Mouse (Mus musculus) lung, embryonic 15.5 days (tissue): ENCODE data around the gene Tspan2. TPM values are rescaled to one million over a fixed set of nuclear protein-coding genes. Genes with fewer than 3 reads are reported as not detected.
A peak's percentile ranks its signal among the peaks of the same experiment; 100 is the strongest.

Experiments
- ATAC-seq: fragments of 200-750 bp; cut with Nextera tagmentation; 2 replicates; pipeline ENCODE4 v1.8.0; 2017; ENCODE audit warnings: moderate number of reproducible peaks, borderline replicate concordance; ENCODE audit not compliant: low FRiP score, low TSS enrichment; ENCODE audit errors: extremely low read depth
- H3K27ac ChIP-seq: fragments of 300-500 bp; sonication (generic); 2 replicates; pipeline ENCODE4 v1.5.1; 2015; ENCODE audit warnings: moderate library complexity, mild to moderate bottlenecking, inconsistent platforms
- H3K27me3 ChIP-seq: fragments of 300-500 bp; sonication (generic); 2 replicates; pipeline ENCODE4 v1.6.1; 2015; ENCODE audit warnings: inconsistent platforms
- H3K36me3 ChIP-seq: fragments of 300-500 bp; sonication (generic); 2 replicates; pipeline ENCODE4 v1.6.1; 2015; ENCODE audit warnings: inconsistent platforms
- H3K4me1 ChIP-seq: fragments of 300-500 bp; sonication (generic); 2 replicates; pipeline ENCODE4 v1.6.1; 2015; ENCODE audit warnings: inconsistent platforms
- H3K4me2 ChIP-seq: fragments of 300-500 bp; sonication (generic); 2 replicates; pipeline ENCODE4 v1.6.1; 2015; ENCODE audit warnings: inconsistent platforms, mild to moderate bottlenecking, moderate library complexity
- H3K4me3 ChIP-seq: fragments of 300-500 bp; sonication (generic); 2 replicates; pipeline ENCODE4 v1.5.1; 2015; ENCODE audit warnings: mild to moderate bottlenecking, inconsistent platforms
- H3K9ac ChIP-seq: fragments of 300-500 bp; sonication (generic); 2 replicates; pipeline ENCODE4 v1.6.1; 2015; ENCODE audit warnings: inconsistent platforms
- H3K9me3 ChIP-seq: fragments of 300-500 bp; sonication (generic); 2 replicates; pipeline ENCODE4 v1.6.1; 2016; ENCODE audit warnings: inconsistent platforms
- WGBS: fragments of 180-500 bp; shearing (Covaris S2); methylation state at CpG from one replicate; pipeline ENCODE4 v1.1.7; 2015; 5-methylcytosine and 5-hydroxymethylcytosine counted together
- polyA plus RNA-seq: library from polyadenylated mRNA; unstranded; fragments of >200 nt; fragmentation: Nextera tagmentation; extraction: Ambion mirVana; gene quantifications from 2 replicates; pipeline ENCODE4 v1.2.1, GENCODE M21; 2015

Gene Tspan2
- 14.5 and 15.6 TPM in 2 replicates for polyA plus RNA-seq

DNA sequence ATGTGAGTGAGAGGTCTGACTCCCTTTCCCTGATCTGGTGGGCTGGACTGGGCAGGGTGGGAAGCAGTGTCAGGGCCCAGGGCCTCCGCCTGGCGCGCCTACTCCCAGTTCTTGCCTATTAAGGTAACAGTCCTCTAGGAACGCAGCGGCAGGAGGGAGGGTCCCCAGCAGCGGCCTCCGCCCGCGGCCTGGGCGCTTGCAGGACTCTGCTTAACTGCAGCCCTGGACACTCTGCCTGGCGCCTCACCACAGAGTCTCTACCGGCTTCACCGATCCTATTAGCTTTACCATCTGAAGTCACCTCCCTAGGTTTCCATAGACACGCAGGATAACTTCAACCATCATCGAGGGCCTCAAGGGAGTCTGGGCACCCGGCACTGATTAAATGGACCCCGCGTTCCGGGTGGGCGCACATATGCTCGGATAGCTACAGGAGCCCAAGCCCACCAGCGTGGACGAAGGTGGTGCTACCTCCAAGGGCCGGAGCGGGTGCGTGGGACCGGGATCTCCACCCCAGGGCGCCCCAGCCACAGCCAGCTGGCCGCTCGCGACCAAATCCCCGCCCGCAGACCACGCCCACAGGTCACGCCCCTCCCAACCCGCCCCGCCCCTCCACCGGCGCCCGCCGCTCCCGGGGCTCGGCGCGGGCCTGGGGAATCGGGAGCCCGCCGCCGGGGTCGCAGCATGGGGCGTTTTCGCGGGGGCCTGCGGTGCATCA is at the start of gene Tspan2:
Gene Tspan2 (plus strand): TSS at position 217 of the 718 bp plus-strand sequence.
- peak; percentile 77; the same call in 1 of the 2 replicates for ATAC-seq
- H3K36me3 ChIP-seq, result no peaks in the 10 kb centered on the region
- peak within 1 kb of the TSS; percentile 52 for H3K9ac ChIP-seq
- WGBS, result 0% methylated on average over 54 of the region's 54 CpGs
- no peaks in the 10 kb centered on the region for H3K27me3 ChIP-seq
- peak within 1 kb of the TSS; percentile 51 for H3K27ac ChIP-seq
- H3K4me2 ChIP-seq, result peak within 1 kb of the TSS; percentile 92
- H3K4me3 ChIP-seq, result peak within 1 kb of the TSS; percentile 57
- peaks cover 18% of the 10 kb centered on the region for H3K4me1 ChIP-seq
- H3K9me3 ChIP-seq, result no peaks in the 10 kb centered on the region

DNA sequence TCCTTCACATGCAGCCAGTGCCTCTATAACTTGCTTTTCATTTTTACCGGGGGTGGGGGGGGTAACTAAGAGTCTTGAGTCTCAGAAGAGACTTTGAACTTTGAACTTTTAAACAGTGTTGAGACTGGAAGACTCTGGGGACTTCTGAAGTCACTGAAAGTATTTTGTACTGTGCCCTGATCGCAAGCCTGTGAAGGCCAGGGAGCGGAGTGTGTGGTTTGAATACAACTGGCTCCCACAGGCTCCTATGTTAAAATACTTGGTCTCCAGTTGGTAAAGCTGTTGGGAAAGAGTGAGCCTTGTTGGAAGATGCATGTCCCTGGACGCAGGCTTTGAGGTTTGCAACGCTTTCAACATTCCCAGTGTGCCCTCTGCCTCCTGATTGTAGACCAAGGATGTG is 47.5 kb upstream of the Tspan2 start:
- Histone ChIP-seq H3K4me3 (no peak overlapping the region), H3K4me1 (no peaks in the 10 kb centered on the region), H3K4me2 (no peak overlapping the region), H3K9me3 (no peaks in the 10 kb centered on the region), H3K36me3 (no peaks in the 10 kb centered on the region), H3K27ac (no peak overlapping the region), H3K27me3 (no peaks in the 10 kb centered on the region), H3K9ac (no peak overlapping the region)
- no peak for ATAC-seq
- WGBS, result 79% methylated on average over 5 of the region's 5 CpGs

DNA sequence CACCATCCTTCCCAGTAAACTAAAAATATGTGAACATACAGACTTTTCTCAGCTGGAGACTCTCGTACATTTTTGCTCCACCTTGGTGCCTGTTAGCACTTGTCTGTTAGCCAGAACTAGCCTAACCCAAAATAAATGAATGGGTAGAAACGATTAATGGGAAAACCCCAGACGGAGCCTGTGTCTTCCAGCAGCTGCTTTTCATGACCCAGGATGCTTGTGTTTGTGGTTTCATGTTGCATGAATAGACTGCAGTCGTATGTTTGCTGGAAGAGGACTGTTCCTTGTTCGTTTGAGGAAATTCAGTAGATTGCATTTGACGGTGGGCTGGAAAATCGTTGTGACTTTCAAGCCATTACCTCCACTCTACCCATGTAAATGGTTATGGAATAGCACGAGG is 46.5 kb upstream of the Tspan2 start:
- no peaks in the 10 kb centered on the region for H3K4me1 ChIP-seq
- no peak for ATAC-seq
- H3K36me3 ChIP-seq, result no peaks in the 10 kb centered on the region
- no peak overlapping the region for H3K4me2 ChIP-seq
- H3K9me3 ChIP-seq, result no peaks in the 10 kb centered on the region
- H3K27me3 ChIP-seq, result no peaks in the 10 kb centered on the region
- H3K4me3 ChIP-seq, result no peak overlapping the region
- WGBS, result 58% methylated on average over 8 of the region's 8 CpGs
- no peak overlapping the region for H3K27ac ChIP-seq
- no peak overlapping the region for H3K9ac ChIP-seq

DNA sequence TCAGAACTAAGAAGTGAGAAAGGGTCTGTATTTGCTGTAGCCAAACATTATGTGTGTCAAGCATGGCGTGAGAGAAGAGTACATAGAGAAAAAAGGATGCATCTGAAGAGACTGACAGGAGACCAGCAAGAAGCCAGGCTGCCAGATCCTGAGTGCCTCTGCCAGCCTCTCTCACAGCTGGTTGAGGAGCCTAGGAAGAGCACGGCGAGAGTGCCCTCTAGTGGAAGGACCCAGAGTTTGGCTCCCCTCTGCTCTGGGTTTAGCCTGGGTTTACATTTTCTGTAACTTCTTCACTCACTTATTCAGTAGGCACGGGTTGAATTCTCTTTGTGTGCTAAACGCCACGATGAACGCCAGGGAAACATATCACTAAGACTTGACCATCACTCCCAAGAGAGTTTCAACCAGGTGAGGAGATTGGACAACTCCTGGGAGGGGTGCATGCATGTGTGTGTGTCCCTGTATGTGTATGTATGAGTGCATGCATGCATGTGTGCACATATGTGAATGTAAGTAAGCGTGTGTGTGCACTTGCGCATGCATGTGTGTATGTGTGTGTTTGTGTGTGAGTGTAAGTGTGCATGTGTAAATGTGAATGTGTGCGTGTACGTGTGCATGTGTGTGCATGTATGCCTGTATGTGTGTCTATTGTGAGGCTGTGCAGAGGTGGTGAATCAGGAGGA is 42.4 kb upstream of the Tspan2 start:
- 40% methylated on average over 11 of the region's 11 CpGs for WGBS

DNA sequence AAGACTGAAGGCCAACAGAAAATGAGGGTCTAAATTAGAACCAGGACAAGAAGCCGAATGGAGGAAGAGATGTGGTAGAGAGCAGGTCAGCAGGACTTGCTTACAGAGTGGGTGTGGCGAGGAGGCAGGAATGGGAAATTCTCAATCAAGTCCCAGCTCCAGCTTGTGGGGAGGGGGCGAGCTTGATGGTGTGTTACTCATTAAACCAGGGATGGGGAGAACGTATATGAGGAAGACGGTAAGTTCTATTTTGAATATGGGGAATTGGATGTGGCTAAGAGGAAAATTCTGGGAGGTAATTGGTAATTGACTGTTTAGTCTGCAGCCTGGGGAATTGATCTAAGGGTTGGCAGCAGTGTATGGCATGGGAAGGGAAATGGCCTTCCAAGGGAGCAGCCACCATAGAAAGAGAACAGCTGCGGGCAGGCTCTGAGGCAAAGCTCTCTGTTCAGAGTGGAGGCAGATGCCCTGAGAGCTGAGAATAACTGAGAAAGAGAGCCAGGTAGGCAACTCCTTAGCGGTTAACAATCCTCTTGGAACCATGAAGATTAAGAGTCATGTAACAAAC is 41.5 kb upstream of the Tspan2 start:
- no peak overlapping the region for H3K4me2 ChIP-seq
- H3K36me3 ChIP-seq, result no peaks in the 10 kb centered on the region
- 81% methylated on average over 7 of the region's 7 CpGs for WGBS
- H3K9ac ChIP-seq, result no peak overlapping the region
- H3K9me3 ChIP-seq, result no peaks in the 10 kb centered on the region
- ATAC-seq, result no peak
- H3K27me3 ChIP-seq, result no peaks in the 10 kb centered on the region
- H3K27ac ChIP-seq, result no peak overlapping the region
- no peak overlapping the region for H3K4me3 ChIP-seq
- no peaks in the 10 kb centered on the region for H3K4me1 ChIP-seq

More for the DNA sequence above, 42.4 kb upstream of the Tspan2 start:
- Histone ChIP-seq H3K9me3 (no peaks in the 10 kb centered on the region), H3K27ac (no peak overlapping the region), H3K27me3 (no peaks in the 10 kb centered on the region), H3K9ac (no peak overlapping the region), H3K4me3 (no peak overlapping the region), H3K4me2 (no peak overlapping the region), H3K36me3 (no peaks in the 10 kb centered on the region), H3K4me1 (no peaks in the 10 kb centered on the region)
- peak; percentile 83; the same call in 1 of the 2 replicates for ATAC-seq

DNA sequence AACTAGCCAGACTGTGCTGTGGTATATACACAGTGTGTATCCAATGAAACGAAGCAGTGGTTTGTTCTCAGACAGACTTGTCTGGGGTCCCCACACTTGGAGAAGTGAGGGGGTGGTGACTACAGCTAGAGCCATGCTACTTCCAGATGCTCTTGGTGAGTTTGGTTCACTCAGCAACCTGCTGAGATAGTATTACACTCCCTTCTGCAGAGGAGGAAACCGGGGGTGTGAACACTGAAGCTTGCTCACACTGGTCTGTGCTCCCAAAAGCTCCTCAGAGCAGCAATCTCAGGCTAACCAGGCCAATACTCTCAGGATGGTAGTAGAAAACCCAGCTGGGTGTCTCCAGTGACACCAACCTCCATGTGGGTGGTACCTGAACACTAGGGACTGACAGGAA is 36.2 kb upstream of the Tspan2 start:
- 55% methylated on average over 2 of the region's 2 CpGs for WGBS
- no peaks in the 10 kb centered on the region for H3K36me3 ChIP-seq
- no peak overlapping the region for H3K4me2 ChIP-seq
- no peak overlapping the region for H3K27ac ChIP-seq
- H3K4me3 ChIP-seq, result no peak overlapping the region
- no peaks in the 10 kb centered on the region for H3K4me1 ChIP-seq
- H3K27me3 ChIP-seq, result no peaks in the 10 kb centered on the region
- no peak for ATAC-seq
- H3K9me3 ChIP-seq, result no peaks in the 10 kb centered on the region
- H3K9ac ChIP-seq, result no peak overlapping the region

DNA sequence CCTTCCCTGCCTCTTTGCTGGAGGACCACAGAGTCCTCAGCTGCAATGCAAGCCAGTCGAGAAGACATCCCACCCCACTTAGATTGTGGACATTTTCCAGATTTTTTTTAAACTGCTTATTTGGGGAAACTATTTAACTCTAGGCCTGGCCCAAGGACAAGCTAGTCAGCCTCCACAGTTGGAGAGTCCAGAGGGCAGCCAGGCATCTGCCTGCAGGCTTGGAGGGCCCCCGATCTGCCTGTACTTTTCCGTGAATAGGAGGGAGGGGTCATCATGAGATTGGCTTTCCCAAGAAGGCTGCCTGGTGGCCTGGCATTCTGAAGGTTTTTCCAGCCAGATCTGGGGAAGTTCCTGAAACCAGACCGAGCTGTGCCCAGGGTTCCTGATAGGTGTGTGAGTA is 33.0 kb upstream of the Tspan2 start:
- peak; percentile 27; the same call in 1 of the 2 replicates for ATAC-seq
- Histone ChIP-seq H3K36me3 (no peaks in the 10 kb centered on the region), H3K4me1 (no peaks in the 10 kb centered on the region), H3K27ac (no peak overlapping the region), H3K9ac (no peak overlapping the region), H3K9me3 (no peaks in the 10 kb centered on the region), H3K27me3 (no peaks in the 10 kb centered on the region), H3K4me3 (no peak overlapping the region), H3K4me2 (no peak overlapping the region)
- WGBS, result 60% methylated on average over 4 of the region's 4 CpGs

DNA sequence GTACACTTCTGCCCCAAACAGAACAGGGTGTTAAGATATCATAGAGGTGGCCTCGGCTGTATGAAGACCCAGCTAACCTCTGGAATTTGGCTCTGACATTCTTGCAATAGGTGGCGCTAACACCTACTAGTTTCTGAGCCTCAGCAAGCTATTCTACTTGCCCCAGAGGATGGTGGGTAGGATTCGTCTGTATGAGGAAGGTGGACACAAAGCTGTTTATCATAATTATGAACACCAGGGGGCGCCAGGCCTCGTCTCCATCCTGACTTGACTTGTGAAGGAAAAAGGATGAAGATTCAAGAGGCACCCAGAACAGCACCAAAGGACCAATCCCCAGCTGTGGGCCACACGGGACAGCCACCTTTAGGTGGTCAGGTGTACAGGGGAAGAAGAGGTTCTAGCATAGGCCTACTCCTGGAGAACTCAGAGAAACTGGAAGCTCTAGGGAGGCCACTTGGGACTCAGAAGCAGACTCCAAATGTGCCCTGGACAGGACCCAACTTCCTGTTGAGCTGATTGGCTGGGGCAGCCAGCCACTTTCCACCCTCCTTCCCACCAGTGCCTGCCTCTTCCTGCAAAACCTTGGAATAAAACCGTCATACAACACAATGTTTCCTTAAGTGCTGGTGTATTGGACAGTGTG is 32.3 kb upstream of the Tspan2 start:
- Histone ChIP-seq H3K9me3 (no peaks in the 10 kb centered on the region), H3K4me2 (no peak overlapping the region), H3K36me3 (no peaks in the 10 kb centered on the region), H3K27ac (no peak overlapping the region), H3K4me3 (no peak overlapping the region), H3K4me1 (no peaks in the 10 kb centered on the region), H3K27me3 (no peaks in the 10 kb centered on the region), H3K9ac (no peak overlapping the region)
- WGBS, result 37% methylated on average over 7 of the region's 7 CpGs
- ATAC-seq, result peak; percentile 31; the same call in 1 of the 2 replicates

DNA sequence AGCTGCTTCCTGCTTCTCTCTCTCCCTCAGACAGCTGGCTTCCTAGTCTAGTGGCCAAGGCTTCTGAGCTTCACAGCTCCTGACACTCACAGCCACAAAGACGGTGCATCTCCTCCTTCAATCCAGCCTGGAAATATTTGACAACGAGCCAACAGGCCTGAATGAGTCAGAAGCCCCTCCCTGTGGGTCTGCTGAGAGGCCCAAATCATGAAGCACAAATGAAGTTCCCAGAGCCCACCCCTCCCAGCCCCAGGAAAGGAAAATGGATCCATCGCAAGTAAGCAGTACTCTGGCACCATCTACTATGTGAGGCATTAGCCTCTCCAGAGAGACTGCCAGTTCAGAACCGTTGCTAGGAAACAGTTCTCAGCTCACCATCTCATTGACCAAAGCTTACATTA is 30.3 kb upstream of the Tspan2 start:
- Histone ChIP-seq H3K27me3 (no peaks in the 10 kb centered on the region), H3K36me3 (no peaks in the 10 kb centered on the region), H3K9ac (no peak overlapping the region), H3K27ac (no peak overlapping the region), H3K4me1 (no peaks in the 10 kb centered on the region), H3K4me3 (no peak overlapping the region), H3K9me3 (no peaks in the 10 kb centered on the region), H3K4me2 (no peak overlapping the region)
- no peak for ATAC-seq
- WGBS, result 37% methylated on average over 4 of the region's 4 CpGs

DNA sequence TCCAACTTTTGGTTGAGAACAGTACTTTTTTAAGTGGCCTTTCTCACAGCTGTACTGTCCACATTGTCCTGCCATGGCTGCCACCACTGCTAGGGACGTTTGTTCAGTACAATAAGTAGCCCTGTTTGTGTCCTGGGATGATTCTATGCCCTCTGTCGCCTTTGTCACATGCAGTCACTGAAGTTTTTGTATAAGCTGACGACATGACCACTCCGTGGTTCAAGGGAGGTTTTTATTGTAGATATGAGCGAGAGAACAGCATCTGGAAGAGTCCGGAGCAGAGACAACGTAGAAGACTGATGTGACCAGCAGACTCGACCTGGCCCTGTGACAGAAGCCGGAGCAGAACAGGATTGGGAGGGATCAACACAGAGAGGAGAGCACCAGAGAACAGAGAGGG is 25.7 kb upstream of the Tspan2 start:
- Histone ChIP-seq H3K4me1 (no peaks in the 10 kb centered on the region), H3K36me3 (no peaks in the 10 kb centered on the region), H3K9ac (no peak overlapping the region), H3K4me2 (no peak overlapping the region), H3K27ac (no peak overlapping the region), H3K27me3 (no peaks in the 10 kb centered on the region), H3K9me3 (no peaks in the 10 kb centered on the region), H3K4me3 (no peak overlapping the region)
- no peak for ATAC-seq
- WGBS, result 52% methylated on average over 9 of the region's 9 CpGs

DNA sequence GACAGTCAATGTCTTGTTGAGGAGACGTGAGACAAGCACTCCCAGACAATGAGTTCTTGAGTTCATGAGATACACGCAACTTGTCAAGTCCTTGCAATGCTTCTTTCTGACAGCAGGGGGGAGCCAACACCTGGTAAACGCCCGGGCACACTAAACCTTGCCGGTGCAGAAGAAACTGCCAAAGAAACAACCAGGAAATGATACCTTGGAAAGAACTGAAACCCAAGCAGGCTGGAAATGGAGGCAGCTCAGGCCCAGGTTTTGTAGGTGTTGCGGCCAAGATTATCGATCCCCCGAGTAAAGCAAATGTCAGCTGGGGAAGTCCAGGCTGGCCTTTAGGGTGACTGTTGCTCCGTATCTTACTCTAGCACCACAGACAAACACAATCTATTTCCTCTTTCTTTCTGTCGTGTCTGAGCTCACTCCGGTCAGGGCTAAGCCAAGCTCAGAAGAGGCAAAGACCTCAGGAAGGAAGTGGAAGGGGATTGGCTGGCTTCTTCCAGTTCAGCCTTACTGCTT is 19.2 kb upstream of the Tspan2 start:
- no peak overlapping the region for H3K27ac ChIP-seq
- peak overlapping the region; percentile 27 for H3K4me3 ChIP-seq
- 0 out of 2 replicates have a peak, but pooled peaks cover 4% of the 10 kb centered on the region for H3K4me1 ChIP-seq
- peak; percentile 57; the same call in 1 of the 2 replicates for ATAC-seq
- no peaks in the 10 kb centered on the region for H3K27me3 ChIP-seq
- peak overlapping the region; percentile 52 for H3K4me2 ChIP-seq
- H3K36me3 ChIP-seq, result no peaks in the 10 kb centered on the region
- no peak overlapping the region for H3K9ac ChIP-seq
- 18% methylated on average over 11 of the region's 11 CpGs for WGBS
- H3K9me3 ChIP-seq, result no peaks in the 10 kb centered on the region
